Mouse (Mus musculus): ENCODE measurements around the gene Fam83e. TPM values are rescaled to one million over a fixed set of nuclear protein-coding genes. Genes with fewer than 3 reads are reported as not detected.

Fam83e gene
- total and polyA plus RNA-seq, 3 experiments: 0.43 to 1.0 TPM; not detected in 1

- H3K36me3 ChIP-seq (ENCODE audit: control insufficient read depth in 1 of 2, insufficient read depth in 2 of 2, low read length in 2 of 2): no peaks in the 10 kb centered on the region
Measured at GRCm38 (mm10) chr7:45713881-45714520, 7.0 kb upstream of the Fam83e start.

GRCm38 (mm10) chr7:45714630-45715089 is 6.4 kb upstream of the Fam83e start:
- Histone ChIP-seq H3K4me1 (ENCODE audit: control insufficient read depth in 1 of 2, insufficient read depth in 2 of 2, low read length in 2 of 2) (peaks cover 0 to 5% of the 10 kb centered on the region in 2 experiments; a peak in 1 of 4 replicates), H3K79me2 (ENCODE audit: control insufficient read depth, insufficient read depth, low read length, poor library complexity) (peaks cover 43% of the 10 kb centered on the region), H3K27me3 (ENCODE audit: control insufficient read depth in 1 of 2, insufficient read depth in 2 of 2, low read length in 2 of 2) (no peaks in the 10 kb centered on the region), H3K4me3 (ENCODE audit: control insufficient read depth in 1 of 2, insufficient read depth in 1 of 2, low read depth in 2 of 2, low read length in 2 of 2) (peak overlapping the region; percentile 69 to 71), H3K9ac (ENCODE audit: control insufficient read depth, low read depth, low read length, poor library complexity, severe bottlenecking) (peak overlapping the region; percentile 75), H3K27ac (ENCODE audit: control insufficient read depth, low read depth, low read length) (no peak overlapping the region), H3K9me3 (replicated peaks; ENCODE audit: insufficient read depth, low read length) (no peaks in the 10 kb centered on the region), H3K36me3 (ENCODE audit: control insufficient read depth in 1 of 2, insufficient read depth in 2 of 2, low read length in 2 of 2) (peaks cover 0 to 2% of the 10 kb centered on the region in 2 experiments; a peak in 1 of 4 replicates)
- TF ChIP-seq MAX (IDR thresholded peaks at IDR 0.05; ENCODE audit: low read length): no peak
- TF ChIP-seq CHD1 (IDR thresholded peaks at IDR 0.05; ENCODE audit: low read depth, low read length): no peak
- TF ChIP-seq JUND (IDR thresholded peaks at IDR 0.05; ENCODE audit: low read depth, low read length): no peak
- no peak for TF ChIP-seq USF2 (IDR thresholded peaks at IDR 0.05; ENCODE audit: borderline replicate concordance in 1 of 2, insufficient read depth in 1 of 2, low read depth in 1 of 2, low read length in 2 of 2)
- TF ChIP-seq RAD21 (IDR thresholded peaks at IDR 0.05; ENCODE audit: low read depth, low read length): no peak
- DNase-seq (ENCODE audit: low read depth, low spot score): no peak

More at GRCm38 (mm10) chr7:45713881-45714520, 7.0 kb upstream of the Fam83e start:
- no peak for DNase-seq (ENCODE audit: low read depth, low spot score)
- peak overlapping the region in 1 of 2 experiments; percentile 69; a peak in 2 of 4 replicates for H3K4me3 ChIP-seq (ENCODE audit: control insufficient read depth in 1 of 2, insufficient read depth in 1 of 2, low read depth in 2 of 2, low read length in 2 of 2)
- H3K27me3 ChIP-seq (ENCODE audit: control insufficient read depth in 1 of 2, insufficient read depth in 2 of 2, low read length in 2 of 2): no peaks in the 10 kb centered on the region
- TF ChIP-seq MAFK (IDR thresholded peaks at IDR 0.05; ENCODE audit: borderline replicate concordance, low read depth, low read length) (no peak), POLR2AphosphoS5 (IDR thresholded peaks at IDR 0.05; ENCODE audit: borderline replicate concordance, low read depth, low read length) (no peak), CHD2 (IDR thresholded peaks at IDR 0.05; ENCODE audit: low read length) (no peak), TCF12 (IDR thresholded peaks at IDR 0.05; ENCODE audit: low read depth, low read length) (no peak), MAZ (IDR thresholded peaks at IDR 0.05; ENCODE audit: low read depth, low read length) (no peak), ELF1 (IDR thresholded peaks at IDR 0.05; ENCODE audit: low read depth, low read length) (no peak), POLR2A (IDR thresholded peaks at IDR 0.05; ENCODE audit: control insufficient read depth in 1 of 2, insufficient read depth in 1 of 2, low read depth in 1 of 2, low read length in 2 of 2, poor library complexity in 1 of 2) (no peak), MYC (IDR thresholded peaks at IDR 0.05; ENCODE audit: low read depth, low read length) (no peak), SIN3A (IDR thresholded peaks at IDR 0.05; ENCODE audit: low read length) (no peak), SMC3 (IDR thresholded peaks at IDR 0.05; ENCODE audit: low read depth, low read length) (no peak), RCOR1 (IDR thresholded peaks at IDR 0.05; ENCODE audit: low read depth, low read length) (no peak), JUND (IDR thresholded peaks at IDR 0.05; ENCODE audit: low read depth, low read length) (no peak), EP300 (IDR thresholded peaks at IDR 0.05; ENCODE audit: low read depth in 1 of 2, low read length in 2 of 2) (no peak), ZMIZ1 (IDR thresholded peaks at IDR 0.05; ENCODE audit: low read depth, low read length) (no peak)
- peak overlapping the region; percentile 75 for H3K9ac ChIP-seq (ENCODE audit: control insufficient read depth, low read depth, low read length, poor library complexity, severe bottlenecking)
- peaks cover 37% of the 10 kb centered on the region for H3K79me2 ChIP-seq (ENCODE audit: control insufficient read depth, insufficient read depth, low read length, poor library complexity)
- no peaks in the 10 kb centered on the region for H3K9me3 ChIP-seq (replicated peaks; ENCODE audit: insufficient read depth, low read length)
- H3K4me1 ChIP-seq (ENCODE audit: control insufficient read depth in 1 of 2, insufficient read depth in 2 of 2, low read length in 2 of 2): peaks cover 0 to 5% of the 10 kb centered on the region in 2 experiments; a peak in 1 of 4 replicates
- no peak overlapping the region for H3K27ac ChIP-seq (ENCODE audit: control insufficient read depth, low read depth, low read length)

All from MEL (cell line).